Mouse (Mus musculus) stomach, embryonic 14.5 days (tissue): Measurements from ENCODE around the gene Cdr2l. TPM values are rescaled to one million over a fixed set of nuclear protein-coding genes. Genes with fewer than 3 reads are reported as not detected.

Experiments
- ATAC-seq: fragments of 200-750 bp; cut with Nextera tagmentation; 2 replicates; pipeline ENCODE4 v1.8.0; 2017; ENCODE audit warnings: low read depth, moderate TSS enrichment; ENCODE audit not compliant: insufficient number of reproducible peaks, insufficient read depth, low FRiP score
- H3K27ac ChIP-seq: fragments of 300-500 bp; sonication (generic); 2 replicates; pipeline ENCODE4 v1.5.1; 2014; ENCODE audit warnings: mild to moderate bottlenecking, low read length, moderate library complexity, mixed read lengths
- H3K27me3 ChIP-seq: fragments of 300-500 bp; sonication (generic); 2 replicates; pipeline ENCODE4 v1.6.1; 2014; ENCODE audit warnings: low read length, control low read depth, mixed read lengths; ENCODE audit not compliant: control insufficient read depth, insufficient read depth
- H3K36me3 ChIP-seq: fragments of 300-500 bp; sonication (generic); 2 replicates; pipeline ENCODE4 v1.6.1; 2014; ENCODE audit warnings: mild to moderate bottlenecking, control low read depth, low read length, moderate library complexity, mixed read lengths; ENCODE audit not compliant: control insufficient read depth, insufficient read depth
- H3K4me1 ChIP-seq: fragments of 300-500 bp; sonication (generic); 2 replicates; pipeline ENCODE4 v1.6.1; 2014; ENCODE audit warnings: low read length, control low read depth, mixed read lengths; ENCODE audit not compliant: control insufficient read depth, insufficient read depth
- H3K4me2 ChIP-seq: fragments of 300-500 bp; sonication (generic); replicated peaks from 2 replicates; pipeline ENCODE4 v1.6.1; 2014; ENCODE audit warnings: low read depth, low read length, control low read depth
- H3K4me3 ChIP-seq: fragments of 300-500 bp; sonication (generic); 2 replicates; pipeline ENCODE4 v1.5.1; 2014; ENCODE audit warnings: low read depth, low read length, control low read depth
- H3K9ac ChIP-seq: fragments of 300-500 bp; sonication (generic); replicated peaks from 2 replicates; pipeline ENCODE4 v1.6.1; 2014; ENCODE audit warnings: low read depth, mild to moderate bottlenecking, control low read depth, low read length, moderate library complexity, mixed read lengths
- H3K9me3 ChIP-seq: fragments of 300-500 bp; sonication (generic); 2 replicates; pipeline ENCODE4 v1.6.1; 2016; ENCODE audit warnings: low read depth, low read length, control low read depth; ENCODE audit not compliant: control insufficient read depth
- WGBS: fragments of 180-500 bp; shearing (Covaris S2); extraction: QIAGEN DNeasy Blood & Tissue Kit; methylation state at CpG from one replicate; pipeline ENCODE4 v1.1.7; 2014; 5-methylcytosine and 5-hydroxymethylcytosine counted together
- polyA plus RNA-seq: library from polyadenylated mRNA; unstranded; fragments of >200 nt; fragmentation: Nextera tagmentation; extraction: Ambion mirVana; gene quantifications from 2 replicates; pipeline ENCODE4 v1.2.1, GENCODE M21; 2014

Gene Cdr2l
- polyA plus RNA-seq, 1 experiment from 2014 or later = 12.6 TPM

DNA sequence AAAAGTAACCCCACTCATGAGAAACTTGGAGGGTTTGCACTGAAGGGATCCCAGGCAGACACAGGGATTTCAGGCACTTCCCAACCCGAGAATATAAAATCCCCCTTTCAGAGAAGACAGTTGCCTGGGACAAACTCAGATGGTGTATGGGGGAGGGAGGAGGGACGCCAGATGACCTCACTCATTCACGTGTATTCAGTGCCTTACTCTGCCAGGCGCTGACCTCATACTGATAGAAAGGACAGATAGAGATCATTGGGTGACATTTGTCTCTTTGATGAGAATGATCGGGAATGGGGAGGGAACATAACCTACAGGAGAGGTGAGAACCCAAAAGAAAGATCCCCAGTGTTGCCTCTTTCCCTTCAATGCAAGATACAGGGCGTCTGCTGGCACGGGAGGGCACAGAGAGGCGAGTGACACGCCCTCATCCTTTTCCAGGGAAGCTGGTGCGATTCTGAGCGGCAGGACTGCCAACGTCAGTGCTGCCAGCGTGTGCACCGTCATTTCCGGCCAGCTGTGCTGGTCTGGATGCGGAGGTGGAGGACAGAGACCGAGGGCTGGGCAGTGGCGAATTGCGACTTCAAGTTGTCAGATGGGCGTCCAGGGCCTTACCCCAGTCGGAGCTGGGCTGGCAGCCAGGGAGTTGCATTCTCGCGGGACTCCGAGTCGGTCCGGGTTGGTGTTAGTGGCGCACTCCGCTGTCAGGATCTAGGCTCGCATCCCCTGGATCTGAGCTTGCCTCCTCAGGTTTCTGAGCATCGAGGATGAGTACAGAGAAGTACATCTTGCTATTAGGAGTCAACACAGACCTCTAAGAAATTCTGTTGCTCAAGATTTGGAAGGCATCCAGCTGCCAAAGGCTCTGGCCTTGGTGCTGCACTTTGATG is 7.7 kb upstream of the Cdr2l start:
- Histone ChIP-seq H3K36me3 (no peaks in the 10 kb centered on the region), H3K4me1 (0 out of 2 replicates have a peak, but pooled peaks cover 9% of the 10 kb centered on the region), H3K27ac (no peak overlapping the region), H3K27me3 (0 out of 2 replicates have a peak, but pooled peaks cover 3% of the 10 kb centered on the region), H3K4me2 (peak overlapping the region; percentile 53), H3K4me3 (peak overlapping the region; percentile 17), H3K9me3 (no peaks in the 10 kb centered on the region), H3K9ac (no peak overlapping the region)
- 2% methylated on average over 30 of the region's 30 CpGs for WGBS
- peak; percentile 59; the same call in 1 of the 2 replicates for ATAC-seq

DNA sequence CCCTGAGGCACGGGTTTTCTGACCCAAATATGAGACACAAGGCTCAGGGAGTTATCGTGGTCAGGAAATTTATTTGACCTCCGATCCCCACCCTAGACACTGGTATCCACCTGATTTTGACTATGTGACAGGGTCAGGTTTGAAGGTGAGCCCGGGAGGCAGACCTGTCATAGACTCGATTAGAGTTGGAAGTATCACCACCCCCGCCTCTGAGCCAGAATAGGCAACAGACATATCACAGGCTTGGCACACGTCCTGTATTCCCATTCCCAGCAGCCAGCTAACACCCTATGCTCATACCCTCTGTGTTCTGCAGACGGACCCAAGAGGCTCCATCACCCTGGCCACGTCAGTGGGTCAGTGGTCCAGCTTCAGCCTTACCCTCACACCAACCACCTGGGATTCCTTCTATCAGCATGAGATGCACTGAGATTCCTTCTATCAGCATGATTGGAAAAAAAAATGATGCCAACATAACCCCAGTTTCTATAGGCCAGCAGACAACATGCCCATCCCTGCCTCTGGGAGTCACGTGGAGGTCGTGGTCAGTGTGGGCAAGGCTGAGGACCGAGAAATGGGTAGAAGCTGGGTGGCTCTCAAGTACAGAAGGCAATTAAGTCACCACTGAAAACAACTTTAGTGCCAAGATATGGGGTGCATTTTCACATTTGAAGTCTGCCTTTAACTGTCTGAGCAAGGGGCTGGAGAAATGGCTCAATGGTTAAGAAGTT is 6.9 kb upstream of the Cdr2l start:
- Histone ChIP-seq H3K27me3 (0 out of 2 replicates have a peak, but pooled peaks cover 3% of the 10 kb centered on the region), H3K4me3 (no peak overlapping the region), H3K9me3 (no peaks in the 10 kb centered on the region), H3K4me2 (0 out of 2 replicates have a peak overlapping the region, but pooled peaks have one; percentile 53), H3K27ac (no peak overlapping the region), H3K4me1 (0 out of 2 replicates have a peak, but pooled peaks cover 9% of the 10 kb centered on the region), H3K36me3 (no peaks in the 10 kb centered on the region), H3K9ac (no peak overlapping the region)
- WGBS = 67% methylated on average over 12 of the region's 12 CpGs
- ATAC-seq = 0 out of 2 replicates have a peak, but pooled peaks have one; percentile 28

DNA sequence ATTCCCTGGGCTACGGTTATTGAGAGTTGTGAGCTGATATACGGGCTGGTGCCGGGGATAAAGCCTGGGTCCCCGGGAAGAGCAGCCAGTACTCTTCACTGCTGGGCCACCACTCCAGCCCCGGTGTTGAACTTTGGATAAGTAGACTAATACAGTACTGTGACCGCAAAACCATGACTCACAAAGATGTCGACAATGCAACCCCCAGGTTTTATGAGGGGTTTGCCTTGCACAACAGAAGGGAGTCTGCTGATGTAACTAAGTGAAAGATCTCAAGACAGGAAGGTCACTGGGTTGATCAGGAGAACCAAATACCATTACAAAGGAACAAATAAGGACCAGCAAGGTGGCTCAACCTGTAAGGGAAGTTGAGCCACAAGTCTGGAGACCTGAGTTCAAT is 5.0 kb upstream of the Cdr2l start:
- peaks cover 17% of the 10 kb centered on the region for H3K4me1 ChIP-seq
- H3K27ac ChIP-seq = no peak overlapping the region
- 66% methylated on average over 7 of the region's 7 CpGs for WGBS
- no peaks in the 10 kb centered on the region for H3K36me3 ChIP-seq
- H3K9me3 ChIP-seq = no peaks in the 10 kb centered on the region
- no peak overlapping the region for H3K4me2 ChIP-seq
- no peak overlapping the region for H3K9ac ChIP-seq
- no peak overlapping the region for H3K4me3 ChIP-seq
- ATAC-seq = no peak
- H3K27me3 ChIP-seq = 0 out of 2 replicates have a peak, but pooled peaks cover 3% of the 10 kb centered on the region

DNA sequence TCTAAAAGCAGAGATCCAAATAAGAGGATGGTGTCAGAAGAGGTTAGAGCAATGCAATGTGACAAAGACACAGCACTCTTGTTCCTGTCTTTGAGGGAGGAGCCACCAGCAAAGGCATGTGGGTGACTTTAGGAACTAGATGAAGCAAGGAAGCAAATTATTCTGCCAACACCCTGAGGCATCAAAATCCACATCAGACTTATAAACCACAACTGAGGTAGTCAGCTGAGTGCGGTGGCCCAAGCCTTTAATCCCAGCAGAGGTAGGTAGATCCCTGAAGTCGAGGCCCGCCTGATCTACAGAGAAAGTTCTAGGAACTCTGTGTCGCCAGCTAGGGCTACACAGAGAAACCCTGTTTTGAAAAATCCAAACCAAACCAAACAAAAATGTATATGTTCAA is 4.5 kb upstream of the Cdr2l start:
- Histone ChIP-seq H3K36me3 (no peaks in the 10 kb centered on the region), H3K9ac (no peak overlapping the region), H3K9me3 (no peaks in the 10 kb centered on the region), H3K4me1 (peaks cover 17% of the 10 kb centered on the region), H3K4me2 (no peak overlapping the region), H3K4me3 (no peak overlapping the region), H3K27ac (no peak overlapping the region), H3K27me3 (0 out of 2 replicates have a peak, but pooled peaks cover 3% of the 10 kb centered on the region)
- ATAC-seq = no peak
- WGBS = 85% methylated on average over 4 of the region's 4 CpGs

DNA sequence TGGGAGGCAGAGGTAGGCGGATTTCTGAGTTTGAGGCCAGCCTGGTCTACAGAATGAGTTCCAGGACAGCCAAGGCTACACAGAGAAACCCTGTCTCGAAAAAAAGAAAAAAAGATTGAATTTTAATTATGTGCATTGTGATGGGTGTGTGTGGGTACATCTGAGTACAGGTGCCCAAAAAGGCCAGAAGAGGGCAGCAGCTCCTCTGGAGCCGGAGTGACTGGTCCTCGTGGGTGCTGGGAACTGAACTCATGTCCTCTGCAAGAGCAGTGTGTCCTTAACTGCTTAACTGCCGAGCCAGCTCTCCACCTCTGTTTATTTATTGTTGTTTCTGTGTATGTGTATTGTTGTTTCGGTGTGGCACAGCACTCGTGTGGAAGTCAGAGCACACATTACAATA is 3.9 kb upstream of the Cdr2l start:
- no peak overlapping the region for H3K4me3 ChIP-seq
- no peak overlapping the region for H3K27ac ChIP-seq
- H3K27me3 ChIP-seq = 0 out of 2 replicates have a peak, but pooled peaks cover 3% of the 10 kb centered on the region
- WGBS = 85% methylated on average over 7 of the region's 7 CpGs
- ATAC-seq = no peak
- H3K9me3 ChIP-seq = no peaks in the 10 kb centered on the region
- H3K36me3 ChIP-seq = no peaks in the 10 kb centered on the region
- H3K9ac ChIP-seq = no peak overlapping the region
- peaks cover 23% of the 10 kb centered on the region for H3K4me1 ChIP-seq
- H3K4me2 ChIP-seq = no peak overlapping the region

DNA sequence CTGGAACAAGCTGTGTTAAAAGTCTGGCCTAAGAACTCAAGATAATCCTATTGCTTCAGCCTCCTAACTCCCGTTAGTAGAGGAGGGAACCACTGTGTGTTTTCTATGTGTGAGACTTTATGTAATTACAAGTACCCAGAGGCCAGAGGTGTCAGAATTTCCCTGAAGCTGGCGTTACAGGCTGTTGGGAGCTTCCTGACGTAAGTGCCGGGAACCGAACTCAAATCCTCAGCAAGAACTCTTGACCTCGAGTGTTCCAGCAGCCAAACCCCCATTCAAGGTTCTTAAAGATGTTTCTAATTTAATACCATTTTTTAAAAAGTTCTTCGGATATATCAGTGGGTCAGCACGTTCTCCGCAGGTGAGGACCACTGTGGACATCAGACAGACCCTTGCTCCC is 440 bp upstream of the Cdr2l start:
- H3K27me3 ChIP-seq = no peaks in the 10 kb centered on the region
- no peaks in the 10 kb centered on the region for H3K36me3 ChIP-seq
- H3K4me2 ChIP-seq = peak overlapping the region; percentile 91
- 12% methylated on average over 9 of the region's 9 CpGs for WGBS
- no peak overlapping the region for H3K9ac ChIP-seq
- H3K4me3 ChIP-seq = peak overlapping the region; percentile 79
- ATAC-seq = no peak
- H3K4me1 ChIP-seq = peaks cover 35% of the 10 kb centered on the region
- H3K27ac ChIP-seq = peak overlapping the region; percentile 41; the same call in 1 of the 2 replicates
- no peaks in the 10 kb centered on the region for H3K9me3 ChIP-seq

DNA sequence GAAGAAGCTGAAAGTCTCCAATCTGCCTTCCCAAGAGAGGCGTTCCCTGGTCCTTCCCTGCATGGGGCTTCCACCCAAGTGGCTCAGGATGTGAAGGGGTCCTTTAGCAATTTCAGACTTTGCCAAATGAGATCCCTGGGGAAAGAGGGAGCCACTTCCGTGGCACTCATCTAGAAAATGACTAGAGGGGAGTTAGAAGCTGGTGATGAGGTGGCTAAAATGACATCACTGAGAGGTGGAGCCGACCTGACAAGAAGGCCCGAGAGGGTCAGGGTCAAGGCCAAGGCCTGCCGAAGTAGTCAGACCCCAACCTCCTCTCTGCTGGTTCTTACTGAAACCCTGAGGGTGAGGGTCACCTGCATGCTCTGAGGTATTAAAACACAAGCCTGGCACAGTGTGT is 1.2 kb downstream of the Cdr2l start:
- Histone ChIP-seq H3K36me3 (no peaks in the 10 kb centered on the region), H3K27me3 (no peaks in the 10 kb centered on the region), H3K27ac (no peak overlapping the region), H3K4me3 (peak overlapping the region; percentile 79), H3K4me1 (peaks cover 35% of the 10 kb centered on the region), H3K4me2 (peak overlapping the region; percentile 91), H3K9ac (peak overlapping the region; percentile 71), H3K9me3 (no peaks in the 10 kb centered on the region)
- 19% methylated on average over 5 of the region's 5 CpGs for WGBS
- ATAC-seq = no peak

DNA sequence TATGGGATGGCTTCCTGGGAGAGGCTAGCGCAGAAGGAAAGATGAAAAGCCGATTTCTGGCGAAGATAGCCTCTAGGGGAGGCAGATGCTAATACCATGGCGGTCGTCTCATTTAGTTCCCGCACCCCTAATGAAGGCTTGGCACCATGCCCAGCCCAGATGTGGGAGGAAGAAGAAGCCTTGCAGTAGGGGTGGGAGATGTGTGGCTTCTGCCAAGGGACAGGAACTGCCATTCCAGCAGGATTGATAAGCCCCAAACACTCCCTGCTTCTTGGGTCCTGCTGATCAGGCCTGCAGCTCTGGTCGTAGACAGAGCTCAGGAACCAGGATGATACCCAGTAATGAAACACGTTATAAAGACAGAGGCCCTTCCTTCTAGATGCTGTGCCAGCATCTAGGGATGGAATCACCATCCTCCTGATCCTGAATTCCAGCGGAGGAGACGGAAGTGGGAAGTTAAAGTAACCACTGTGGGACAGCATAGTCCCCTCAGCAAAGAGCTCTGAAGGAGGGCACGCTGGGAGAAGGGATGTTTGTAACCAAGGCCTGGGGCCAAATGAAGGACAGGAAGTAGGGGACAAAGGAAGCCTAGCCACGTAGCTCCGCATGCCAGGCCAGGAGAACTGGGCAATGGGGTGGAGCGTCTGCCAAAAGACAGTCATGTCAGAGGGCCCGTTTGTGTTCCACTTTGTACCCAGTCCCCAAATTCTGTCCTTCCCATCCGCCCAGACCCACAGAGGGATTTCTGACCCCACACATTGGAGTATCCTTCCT is 2.2 kb downstream of the Cdr2l start:
- WGBS = 52% methylated on average over 16 of the region's 16 CpGs
- Histone ChIP-seq H3K27ac (peak overlapping the region; percentile 10; the same call in 1 of the 2 replicates), H3K4me3 (0 out of 2 replicates have a peak overlapping the region, but pooled peaks have one; percentile 79), H3K36me3 (no peaks in the 10 kb centered on the region), H3K4me1 (peaks cover 35% of the 10 kb centered on the region), H3K27me3 (no peaks in the 10 kb centered on the region), H3K9me3 (no peaks in the 10 kb centered on the region), H3K4me2 (peak overlapping the region; percentile 91; the same call in 1 of the 2 replicates), H3K9ac (no peak overlapping the region)
- no peak for ATAC-seq
